In genomic region chr15:85729256-85729655, GRCm38 (mm10) we compare ENCODE assay signal across 33 mouse cellular contexts. TPM values are rescaled to one million over a fixed set of nuclear protein-coding genes. Genes with fewer than 3 reads are reported as not detected.
A peak's percentile ranks its signal among the peaks of the same experiment; 100 is the strongest.
DNase-seq lines count a peak whose midpoint lies in the region; ATAC-seq and TF ChIP-seq lines count a peak whose summit lies in the region.
"Had no signal": no experiment of that assay in that cellular context is flagged by ENCODE, and none has a peak within 500 bp of the region (broad histone marks: within the 10 kb centered on the region; RNA-seq: fewer than 3 reads in every experiment).

No protein-coding gene starts in this region.

- no peaks in the 10 kb centered on the region for H3K4me1 ChIP-seq in midbrain, embryonic 11.5 days (ENCODE audit: control insufficient read depth, insufficient read depth, low read length)
- H3K4me1 ChIP-seq in midbrain, postnatal 0 days (ENCODE audit: insufficient read depth, low read length), result no peaks in the 10 kb centered on the region
- 0 out of 2 replicates have a peak, but pooled peaks cover 2% of the 10 kb centered on the region for H3K4me1 ChIP-seq in stomach, embryonic 15.5 days
- H3K4me1 ChIP-seq: embryonic facial prominence, embryonic 13.5 days; forebrain, embryonic 10.5 days; forebrain, embryonic 13.5 days had no signal

- 83% methylated on average over 9 of the region's 9 CpGs for WGBS in midbrain, embryonic 11.5 days
- 79% methylated on average over 9 of the region's 9 CpGs for WGBS in midbrain, postnatal 0 days
- 67% methylated on average over 9 of the region's 9 CpGs for WGBS in stomach, embryonic 15.5 days

- no peaks in the 10 kb centered on the region for H3K36me3 ChIP-seq in midbrain, embryonic 11.5 days (ENCODE audit: control insufficient read depth, insufficient read depth, low read length)
- no peaks in the 10 kb centered on the region for H3K36me3 ChIP-seq in midbrain, postnatal 0 days (ENCODE audit: insufficient read depth, low read length)
- no peaks in the 10 kb centered on the region for H3K36me3 ChIP-seq in stomach, embryonic 15.5 days
- H3K36me3 ChIP-seq: embryonic facial prominence, embryonic 10.5 days; embryonic facial prominence, embryonic 13.5 days; forebrain, embryonic 10.5 days; G1E; heart, embryonic 10.5 days; heart, embryonic 13.5 days had no signal

- no peak overlapping the region for H3K9ac ChIP-seq in midbrain, embryonic 11.5 days (ENCODE audit: low read length)
- H3K9ac ChIP-seq in midbrain, postnatal 0 days (replicated peaks; ENCODE audit: low read length, poor library complexity, severe bottlenecking), result no peak overlapping the region
- no peak overlapping the region for H3K9ac ChIP-seq in stomach, embryonic 15.5 days
- H3K9ac ChIP-seq: embryonic facial prominence, embryonic 13.5 days; forebrain, embryonic 13.5 days; forebrain, postnatal 0 days; heart, embryonic 13.5 days; hindbrain, embryonic 14.5 days had no signal

- H3K4me2 ChIP-seq in midbrain, embryonic 11.5 days, result no peak overlapping the region
- H3K4me2 ChIP-seq in midbrain, postnatal 0 days (ENCODE audit: low read depth, low read length, poor library complexity, severe bottlenecking), result no peak overlapping the region
- H3K4me2 ChIP-seq in stomach, embryonic 15.5 days, result no peak overlapping the region
- H3K4me2 ChIP-seq: embryonic facial prominence, embryonic 13.5 days; forebrain, embryonic 13.5 days; heart, embryonic 13.5 days; hindbrain, embryonic 14.5 days had no signal

- DNase-seq in midbrain, embryonic 11.5 days (ENCODE audit: low spot score, missing footprints), result peak; percentile 65
- DNase-seq in midbrain, postnatal 0 days (ENCODE audit: low spot score), result no peak
- DNase-seq in fat pad, adult 2 months (ENCODE audit: extremely low read depth, low read depth, low spot score), result peak; percentile 92
- DNase-seq in cerebellum, adult 9-11 months, result no peak
- no peak for DNase-seq in embryo, embryonic 9.5 days (ENCODE audit: extremely low spot score)
- DNase-seq: adrenal gland, postnatal 10 days; adrenal gland, postnatal 36 days; B cell, adult 2 months; cerebellum, adult 18-20 months; cerebellum, adult 9-10 months; cerebellum, postnatal 25 days; forebrain, postnatal 0 days; gastrocnemius, adult 2 months; gastrocnemius, postnatal 14 days; heart, adult 2 months; heart, postnatal 14 days; heart, postnatal 4 days had no signal

- H3K27ac ChIP-seq in midbrain, embryonic 11.5 days (ENCODE audit: low read depth, low read length), result no peak overlapping the region
- no peak overlapping the region for H3K27ac ChIP-seq in midbrain, postnatal 0 days (ENCODE audit: low read depth, low read length)
- H3K27ac ChIP-seq in stomach, embryonic 15.5 days, result peak overlapping the region; percentile 3; the same call in 1 of the 2 replicates
- H3K27ac ChIP-seq: embryonic facial prominence, embryonic 10.5 days; embryonic facial prominence, embryonic 13.5 days; forebrain, embryonic 10.5 days; forebrain, embryonic 13.5 days; gastrocnemius, adult 2 months; heart, adult 2 months; heart, embryonic 10.5 days; heart, embryonic 13.5 days; hindbrain, embryonic 14.5 days; hindbrain, postnatal 0 days had no signal

- H3K27me3 ChIP-seq in midbrain, embryonic 11.5 days (ENCODE audit: control insufficient read depth, insufficient read depth, low read length), result peaks cover 21% of the 10 kb centered on the region
- H3K27me3 ChIP-seq in midbrain, postnatal 0 days (ENCODE audit: insufficient read depth, low read length), result peaks cover 22% of the 10 kb centered on the region
- H3K27me3 ChIP-seq in stomach, embryonic 15.5 days (replicated peaks), result peaks cover 21% of the 10 kb centered on the region
- H3K27me3 ChIP-seq: Patski had no signal

- no peak for TF ChIP-seq CTCF in midbrain, postnatal 0 days (IDR thresholded peaks at IDR 0.05)

- ATAC-seq in midbrain, embryonic 11.5 days (ENCODE audit: low FRiP score), result no peak
- no peak for ATAC-seq in midbrain, postnatal 0 days (ENCODE audit: low FRiP score)
- ATAC-seq in stomach, embryonic 15.5 days (ENCODE audit: insufficient read depth, low FRiP score, low read depth), result no peak
- ATAC-seq: forebrain, embryonic 13.5 days; forebrain, postnatal 0 days; hindbrain, postnatal 0 days; inflammation-experienced regulatory T-cells, adult 6 months; Patski had no signal

- H3K4me3 ChIP-seq in midbrain, embryonic 11.5 days (ENCODE audit: low read depth, low read length), result no peak overlapping the region
- no peak overlapping the region for H3K4me3 ChIP-seq in midbrain, postnatal 0 days (ENCODE audit: low read depth, low read length)
- no peak overlapping the region for H3K4me3 ChIP-seq in stomach, embryonic 15.5 days (replicated peaks)
- H3K4me3 ChIP-seq: embryonic facial prominence, embryonic 10.5 days; embryonic facial prominence, embryonic 13.5 days; erythroblast, embryonic 14.5 days; forebrain, embryonic 10.5 days; forebrain, embryonic 13.5 days; gastrocnemius, adult 2 months; heart, adult 2 months; heart, embryonic 10.5 days; heart, embryonic 13.5 days had no signal

- no peaks in the 10 kb centered on the region for H3K9me3 ChIP-seq in midbrain, embryonic 11.5 days (ENCODE audit: control insufficient read depth, low read length)
- H3K9me3 ChIP-seq in midbrain, postnatal 0 days (ENCODE audit: low read length), result no peaks in the 10 kb centered on the region
- H3K9me3 ChIP-seq in stomach, embryonic 15.5 days, result no peaks in the 10 kb centered on the region
- H3K9me3 ChIP-seq: embryonic facial prominence, embryonic 10.5 days; embryonic facial prominence, embryonic 13.5 days; forebrain, embryonic 10.5 days; forebrain, embryonic 13.5 days; G1E; heart, embryonic 10.5 days; heart, embryonic 13.5 days had no signal

RNA-seq across cellular contexts. Expression of gene Ppara, which starts 5.5 kb away (rescaled TPM):
- polyA plus RNA-seq in midbrain, embryonic 11.5 days (2014; fragmentation: Nextera tagmentation; extraction: Ambion mirVana), result 0.62 and 0.92 TPM in 2 replicates
- 1.6 TPM in 2 replicates for total RNA-seq in midbrain, postnatal 0 days (2014; rRNA removed)
- 0.86 and 2.8 TPM in 2 replicates for polyA plus RNA-seq in midbrain, postnatal 0 days (2015; fragmentation: Nextera tagmentation; extraction: Ambion mirVana)
- polyA plus RNA-seq in stomach, embryonic 15.5 days (2015; fragmentation: Nextera tagmentation; extraction: Ambion mirVana), result 8.7 and 9.6 TPM in 2 replicates
- total RNA-seq: CH12.LX; common myeloid progenitor, adult 5-6 weeks; granulocyte monocyte progenitor cell, adult 5-6 weeks had no signal
- polyA plus RNA-seq: erythroblast, embryonic 14.5 days; G1E; inflammation-experienced regulatory T-cells, adult 6 months had no signal

Comparison
In these comparisons a context has a peak if more than half of its experiments do, and no peak if none do; other contexts are left out.
1. DNase-seq: peak in midbrain, embryonic 11.5 days (single experiment) and fat pad, adult 2 months (single experiment); none in midbrain, postnatal 0 days (single experiment), cerebellum, adult 9-11 months (single experiment) and embryo, embryonic 9.5 days (single experiment).